Mouse (Mus musculus): Measurements from ENCODE around the gene Abcc3. TPM values are rescaled to one million over a fixed set of nuclear protein-coding genes. Genes with fewer than 3 reads are reported as not detected.

The Abcc3 gene
- polyA plus RNA-seq (2014; fragmentation: Illumina TruSeq; extraction: RNeasy Lipid Tissue Mini Kit (QIAGEN cat#74804); ENCODE audit: low read depth, low replicate concordance), result 0.58 TPM

GRCm38 (mm10) chr11:94392672-94393109 lies at the start of gene Abcc3:
Gene Abcc3, minus strand, starts transcription at chr11:94392997.

GRCm38 (mm10) chr11:94327693-94328643 lies 64.8 kb downstream of the Abcc3 start, which contains the start of gene Ankrd40:
Gene Ankrd40, plus strand, starts transcription at chr11:94328001.

GRCm38 (mm10) chr11:94321931-94322400 lies 70.8 kb downstream of the Abcc3 start, which contains the start of gene Luc7l3:
Gene Luc7l3, minus strand, starts transcription at chr11:94321988.

Other genes starting within 250 kb of the Abcc3 start
- gene Tob1, start 181.5 kb downstream of the Abcc3 start, polyA plus RNA-seq (2014; fragmentation: Illumina TruSeq; extraction: RNeasy Lipid Tissue Mini Kit (QIAGEN cat#74804); ENCODE audit: low read depth, low replicate concordance), result 595 TPM
- not detected for gene Wfikkn2, start 147.0 kb downstream of the Abcc3 start, polyA plus RNA-seq (2014; fragmentation: Illumina TruSeq; extraction: RNeasy Lipid Tissue Mini Kit (QIAGEN cat#74804); ENCODE audit: low read depth, low replicate concordance)
- not detected for gene Gm21885, start 111.1 kb downstream of the Abcc3 start, polyA plus RNA-seq (2014; fragmentation: Illumina TruSeq; extraction: RNeasy Lipid Tissue Mini Kit (QIAGEN cat#74804); ENCODE audit: low read depth, low replicate concordance)
- 185 TPM for gene Luc7l3, start 71.0 kb downstream of the Abcc3 start, polyA plus RNA-seq (2014; fragmentation: Illumina TruSeq; extraction: RNeasy Lipid Tissue Mini Kit (QIAGEN cat#74804); ENCODE audit: low read depth, low replicate concordance)
- 124 TPM for gene Ankrd40, start 65.0 kb downstream of the Abcc3 start, polyA plus RNA-seq (2014; fragmentation: Illumina TruSeq; extraction: RNeasy Lipid Tissue Mini Kit (QIAGEN cat#74804); ENCODE audit: low read depth, low replicate concordance)
- gene Cacna1g, start 81.2 kb upstream of the Abcc3 start, polyA plus RNA-seq (2014; fragmentation: Illumina TruSeq; extraction: RNeasy Lipid Tissue Mini Kit (QIAGEN cat#74804); ENCODE audit: low read depth, low replicate concordance), result not detected
- gene Spata20, start 93.2 kb upstream of the Abcc3 start, polyA plus RNA-seq (2014; fragmentation: Illumina TruSeq; extraction: RNeasy Lipid Tissue Mini Kit (QIAGEN cat#74804); ENCODE audit: low read depth, low replicate concordance), result not detected
- 1.2 TPM for gene Epn3, start 107.0 kb upstream of the Abcc3 start, polyA plus RNA-seq (2014; fragmentation: Illumina TruSeq; extraction: RNeasy Lipid Tissue Mini Kit (QIAGEN cat#74804); ENCODE audit: low read depth, low replicate concordance)
- not detected for gene Mycbpap, start 128.7 kb upstream of the Abcc3 start, polyA plus RNA-seq (2014; fragmentation: Illumina TruSeq; extraction: RNeasy Lipid Tissue Mini Kit (QIAGEN cat#74804); ENCODE audit: low read depth, low replicate concordance)
- gene Rsad1, start 156.3 kb upstream of the Abcc3 start, polyA plus RNA-seq (2014; fragmentation: Illumina TruSeq; extraction: RNeasy Lipid Tissue Mini Kit (QIAGEN cat#74804); ENCODE audit: low read depth, low replicate concordance), result 9.0 TPM
- not detected for gene Chad, start 172.1 kb upstream of the Abcc3 start, polyA plus RNA-seq (2014; fragmentation: Illumina TruSeq; extraction: RNeasy Lipid Tissue Mini Kit (QIAGEN cat#74804); ENCODE audit: low read depth, low replicate concordance)
- gene Acsf2, start 208.9 kb upstream of the Abcc3 start, polyA plus RNA-seq (2014; fragmentation: Illumina TruSeq; extraction: RNeasy Lipid Tissue Mini Kit (QIAGEN cat#74804); ENCODE audit: low read depth, low replicate concordance), result 111 TPM
- gene Lrrc59, start 236.8 kb upstream of the Abcc3 start, polyA plus RNA-seq (2014; fragmentation: Illumina TruSeq; extraction: RNeasy Lipid Tissue Mini Kit (QIAGEN cat#74804); ENCODE audit: low read depth, low replicate concordance), result 75.6 TPM

Measured in adrenal gland, adult 10 weeks (tissue).